Mouse (Mus musculus) v-Abl transformed pro-B cells (cell line): ENCODE data around the gene Pcdh7.

Source experiments
- in situ Hi-C, 2 experiments: fragments of 400-800 bp; cut with MboI; formaldehyde crosslinking; loops; one replicate each; pipeline ENCODE4 v1.15.1; 2025; ENCODE audit not compliant: unreplicated experiment in 2 of 2

The Pcdh7 gene

DNA sequence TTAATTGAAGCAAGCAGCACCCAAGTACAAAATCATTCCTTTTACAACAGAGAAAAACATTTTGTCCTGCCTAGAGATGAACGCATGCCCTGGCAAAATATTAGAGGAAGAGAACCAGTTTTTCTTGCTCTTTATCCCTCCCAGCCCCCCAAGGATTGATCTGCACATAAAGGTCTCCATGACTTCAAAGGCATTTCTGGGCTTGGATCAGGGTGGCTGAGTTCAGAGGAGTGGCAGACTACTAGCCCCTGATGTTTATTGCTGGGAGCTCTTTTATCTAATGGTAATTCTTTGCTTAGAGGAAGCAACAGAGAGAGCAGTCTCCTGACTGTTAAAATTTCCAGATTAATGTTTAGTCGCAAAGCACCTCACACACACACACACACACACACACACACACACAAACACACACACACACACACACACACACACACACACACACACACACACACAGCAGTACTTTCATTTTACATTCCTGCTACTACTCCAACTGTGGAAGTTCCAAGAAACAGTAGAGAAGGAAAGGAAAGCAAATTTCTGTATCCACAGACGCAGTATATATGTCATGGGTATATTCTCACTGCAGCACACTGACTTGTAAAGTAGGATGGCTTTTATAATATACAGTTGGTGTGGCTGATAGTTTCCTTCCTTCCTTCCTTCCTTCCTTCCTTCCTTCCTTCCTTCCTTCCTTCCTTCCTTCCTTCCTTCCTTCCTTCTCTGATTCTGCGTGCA is 71.2 kb downstream of the Pcdh7 start:
- in situ Hi-C loops = no loop called here

DNA sequence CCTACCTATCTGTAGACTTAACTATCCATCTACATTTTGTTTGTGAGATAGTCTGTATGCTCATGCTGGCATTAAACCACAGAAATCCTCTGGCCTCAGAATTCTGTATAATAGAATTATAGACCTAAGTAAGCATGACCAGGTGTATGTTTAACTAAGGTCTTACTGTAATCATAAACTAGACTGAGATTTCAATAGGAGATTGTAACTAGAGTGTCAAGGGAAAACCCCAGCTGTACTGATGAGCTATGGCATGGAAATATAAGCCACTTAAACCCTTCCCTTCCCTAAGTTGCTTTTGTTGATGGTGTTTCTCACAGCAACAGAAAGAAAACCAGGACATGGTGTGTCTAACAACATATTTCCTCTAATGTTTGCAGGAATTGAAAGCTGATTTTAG is 78.6 kb downstream of the Pcdh7 start:
- in situ Hi-C loops = no loop called here

DNA sequence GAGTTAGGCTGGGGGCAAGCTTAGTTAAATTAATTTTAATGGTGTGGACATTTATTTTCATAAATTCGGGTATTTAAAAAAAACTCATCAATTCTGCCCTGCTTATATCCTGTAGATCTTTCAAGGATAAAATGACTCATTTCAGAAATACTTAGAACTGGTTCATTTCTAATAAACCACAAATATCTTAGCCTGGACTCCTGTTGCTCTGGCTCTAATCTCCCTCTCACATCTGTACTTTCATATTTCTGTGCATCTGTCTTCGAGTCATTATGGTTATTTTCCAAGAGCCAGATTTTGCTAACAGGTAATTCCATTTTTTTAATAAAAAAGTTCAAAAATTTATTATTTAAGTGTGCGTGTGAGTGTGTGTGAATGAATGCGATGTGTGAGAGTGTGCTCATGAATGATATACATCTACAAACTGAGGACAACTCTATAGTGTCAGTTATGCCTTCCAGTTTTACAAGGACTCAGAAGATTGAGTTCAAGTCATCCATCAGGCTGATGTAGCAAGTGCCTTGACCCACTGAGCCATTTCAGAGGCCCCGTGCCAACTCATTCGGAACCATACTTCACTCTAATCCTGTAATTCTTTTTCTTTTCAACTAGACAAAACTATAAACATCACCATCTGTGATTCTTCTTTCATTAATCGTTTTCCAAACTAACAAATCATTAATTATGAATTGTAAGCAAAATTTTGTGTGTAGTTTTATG is 80.3 kb downstream of the Pcdh7 start:
- in situ Hi-C loops = no loop called here

DNA sequence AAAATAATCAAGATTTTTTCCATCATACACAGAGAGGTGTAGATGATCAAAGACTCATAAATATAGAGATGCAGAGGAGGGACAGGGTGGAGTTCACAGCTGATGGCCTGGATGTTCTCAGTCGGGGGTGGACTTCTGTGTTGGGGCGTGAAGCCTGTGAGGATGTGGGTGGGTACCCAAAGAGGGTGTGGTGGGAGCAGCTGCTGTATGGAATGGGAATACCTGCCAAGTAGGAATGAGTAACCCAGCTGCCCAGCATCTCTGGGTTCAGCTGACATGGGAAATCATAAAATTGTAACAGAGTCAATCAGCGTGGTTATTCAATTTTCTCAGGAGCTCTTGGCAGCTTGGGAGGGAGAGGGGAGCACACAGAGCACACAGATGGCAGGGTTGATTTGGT is 85.3 kb downstream of the Pcdh7 start:
- in situ Hi-C loops = no loop called here

DNA sequence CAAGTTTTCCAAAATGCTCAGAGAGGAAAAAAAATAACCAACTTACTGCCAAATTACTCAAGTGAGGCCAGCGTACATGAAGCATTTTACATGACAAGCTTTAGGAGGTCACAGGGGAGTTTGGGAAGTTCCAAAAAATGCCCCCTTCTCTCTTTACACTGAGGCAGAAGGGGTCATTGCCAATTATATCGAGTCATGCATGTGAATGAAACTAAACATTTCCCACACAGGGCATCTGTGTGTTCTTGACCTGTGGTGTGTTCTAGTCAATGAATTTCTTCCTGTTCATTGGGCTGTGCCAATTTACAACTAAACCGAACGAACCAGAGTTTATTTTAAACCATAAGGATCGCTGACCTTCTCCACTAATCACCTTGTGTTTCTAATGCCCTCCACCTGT is 86.1 kb downstream of the Pcdh7 start:
- in situ Hi-C loops = no loop called here

DNA sequence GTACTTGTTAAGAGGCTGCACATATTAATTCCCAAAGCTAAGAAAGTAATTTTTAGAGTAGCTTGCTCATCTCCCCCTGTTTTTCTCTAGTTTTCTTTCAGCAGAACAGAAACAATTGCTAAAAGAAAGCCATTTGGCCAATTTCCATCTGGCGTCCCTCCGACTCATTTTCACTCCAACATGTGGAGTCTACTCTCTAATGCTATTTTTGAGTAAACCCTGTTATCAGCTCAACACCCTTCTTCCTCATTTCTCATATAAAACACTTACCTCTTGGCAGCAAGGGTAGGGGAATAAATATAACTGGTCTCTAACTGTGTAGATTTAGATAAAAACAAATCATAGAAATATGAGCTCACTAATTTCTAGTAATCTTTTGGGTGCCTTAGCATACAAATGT is 89.6 kb downstream of the Pcdh7 start:
- in situ Hi-C loops = no loop called here

DNA sequence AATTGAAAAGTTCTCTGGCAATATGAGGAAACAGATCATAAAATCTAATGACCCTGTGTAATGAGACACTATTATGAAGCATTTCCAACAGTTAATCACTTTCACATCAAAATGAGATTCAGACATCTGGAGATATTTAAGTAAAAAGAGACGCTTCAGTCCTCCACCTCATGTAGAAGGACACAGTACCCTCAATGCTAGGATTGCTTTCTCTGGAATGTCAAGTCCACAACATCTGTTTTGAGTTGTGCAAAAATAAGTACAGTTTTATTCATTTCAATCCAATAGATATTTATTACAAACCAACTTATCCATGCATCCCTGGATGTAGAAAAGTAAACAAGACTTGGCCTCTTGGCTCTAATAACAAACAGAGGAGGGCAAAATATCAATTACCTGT is 92.9 kb downstream of the Pcdh7 start:
- in situ Hi-C loops = no loop called here

DNA sequence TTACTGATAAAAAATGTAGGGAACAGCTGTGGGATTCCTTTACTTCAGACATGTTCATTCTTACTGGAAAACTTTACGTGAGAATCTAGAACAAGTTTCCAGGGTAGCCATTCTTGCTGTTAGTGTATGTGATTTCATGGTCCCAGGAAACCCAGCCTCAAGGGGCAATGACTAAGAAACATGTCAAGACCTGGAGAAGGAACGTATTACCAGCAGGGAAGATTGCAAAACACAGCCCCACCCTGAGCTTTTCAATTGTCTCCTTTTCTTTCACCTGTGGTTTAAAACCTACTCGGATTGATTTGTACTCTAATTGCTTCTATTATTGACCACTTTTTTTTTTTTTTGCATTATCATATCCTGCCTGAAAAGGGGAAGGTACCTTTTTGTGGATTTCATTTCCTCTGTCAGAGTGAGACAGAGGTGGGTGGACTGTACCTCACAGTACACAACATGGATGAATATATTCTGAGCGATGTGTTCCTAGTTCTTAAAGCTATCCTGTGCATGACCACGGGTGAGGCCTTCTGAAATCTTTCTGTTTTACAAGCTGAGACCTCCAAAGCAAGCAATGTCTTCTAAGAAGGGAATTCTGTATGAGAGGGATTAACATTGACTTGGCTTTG is 98.3 kb downstream of the Pcdh7 start:
- in situ Hi-C loops = no loop called here

DNA sequence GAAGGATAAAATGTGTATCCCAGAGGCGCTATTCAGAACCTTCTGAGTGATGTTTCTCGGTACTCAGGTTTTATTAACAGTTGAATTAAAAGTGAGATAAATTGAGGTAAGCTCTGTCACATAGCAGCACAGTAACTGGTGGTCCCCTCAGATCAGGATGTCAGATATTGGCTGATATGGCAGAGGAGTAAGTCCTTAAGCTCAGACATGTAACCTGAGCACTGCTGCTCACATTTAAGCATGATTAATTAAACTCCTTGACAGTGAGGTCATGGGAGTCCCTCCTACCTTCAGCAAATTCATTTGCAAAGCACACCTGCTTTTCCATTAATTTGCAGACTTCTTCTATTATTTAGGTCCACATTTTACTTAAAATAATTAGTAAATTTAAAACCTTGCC is 102.0 kb downstream of the Pcdh7 start:
- in situ Hi-C loops = no loop called here

DNA sequence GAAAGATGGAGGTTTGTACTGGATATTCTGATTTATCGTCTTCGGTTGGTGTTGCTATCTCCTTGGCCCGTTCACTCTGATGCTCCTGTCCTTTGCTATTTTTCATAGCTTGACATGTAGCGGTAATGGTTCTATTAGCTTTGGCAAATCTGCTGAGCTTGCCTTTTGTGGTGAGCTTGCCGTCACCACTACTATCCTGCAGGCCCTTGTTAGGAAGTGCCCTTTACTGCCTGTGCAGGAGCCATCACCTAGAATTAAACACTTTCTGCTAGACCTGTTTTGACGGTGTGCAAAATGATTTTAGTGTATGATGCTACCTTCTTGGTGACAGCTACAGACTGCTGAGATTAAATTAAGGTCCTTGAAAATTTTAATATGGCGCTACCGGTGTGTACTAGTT is 103.3 kb downstream of the Pcdh7 start:
- in situ Hi-C loops = no loop called here

DNA sequence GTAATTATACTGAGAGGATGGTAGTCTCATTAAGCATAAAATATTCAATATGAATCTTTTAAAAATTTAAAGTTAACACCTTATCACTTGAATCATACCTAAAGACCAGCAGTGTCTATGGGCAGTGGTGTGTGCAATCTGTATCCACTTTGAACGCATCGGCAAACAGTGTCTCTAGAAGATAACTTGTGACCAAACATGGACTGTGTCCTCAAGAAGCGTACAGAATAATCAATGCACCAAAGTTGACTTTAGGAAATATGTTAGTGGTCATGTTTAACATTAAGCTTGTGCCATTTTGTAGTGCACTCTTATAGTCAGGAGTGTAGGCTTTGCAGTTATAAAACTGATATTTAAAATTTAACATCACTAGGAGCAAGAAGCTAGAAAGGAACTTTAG is 110.7 kb downstream of the Pcdh7 start:
- in situ Hi-C loops = no loop called here

DNA sequence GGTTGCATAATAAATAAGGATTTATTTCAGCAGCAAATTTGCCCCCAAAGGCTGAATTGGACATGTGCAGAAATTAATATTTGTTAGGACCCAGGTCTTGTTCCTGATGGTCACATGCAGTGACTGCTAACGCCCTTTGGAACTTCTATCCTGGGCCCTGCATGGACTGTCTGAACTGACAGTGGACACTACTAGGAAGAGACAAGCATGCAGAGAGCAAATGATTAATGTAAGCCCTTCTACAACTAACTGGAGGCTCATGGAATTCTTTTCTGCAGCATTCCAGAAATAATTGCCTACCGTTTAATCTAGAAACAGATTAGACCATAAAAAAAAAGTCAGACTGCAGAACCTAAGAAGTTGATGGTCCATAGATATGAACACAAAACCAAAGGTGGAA is 119.4 kb downstream of the Pcdh7 start:
- in situ Hi-C loops = no loop called here

DNA sequence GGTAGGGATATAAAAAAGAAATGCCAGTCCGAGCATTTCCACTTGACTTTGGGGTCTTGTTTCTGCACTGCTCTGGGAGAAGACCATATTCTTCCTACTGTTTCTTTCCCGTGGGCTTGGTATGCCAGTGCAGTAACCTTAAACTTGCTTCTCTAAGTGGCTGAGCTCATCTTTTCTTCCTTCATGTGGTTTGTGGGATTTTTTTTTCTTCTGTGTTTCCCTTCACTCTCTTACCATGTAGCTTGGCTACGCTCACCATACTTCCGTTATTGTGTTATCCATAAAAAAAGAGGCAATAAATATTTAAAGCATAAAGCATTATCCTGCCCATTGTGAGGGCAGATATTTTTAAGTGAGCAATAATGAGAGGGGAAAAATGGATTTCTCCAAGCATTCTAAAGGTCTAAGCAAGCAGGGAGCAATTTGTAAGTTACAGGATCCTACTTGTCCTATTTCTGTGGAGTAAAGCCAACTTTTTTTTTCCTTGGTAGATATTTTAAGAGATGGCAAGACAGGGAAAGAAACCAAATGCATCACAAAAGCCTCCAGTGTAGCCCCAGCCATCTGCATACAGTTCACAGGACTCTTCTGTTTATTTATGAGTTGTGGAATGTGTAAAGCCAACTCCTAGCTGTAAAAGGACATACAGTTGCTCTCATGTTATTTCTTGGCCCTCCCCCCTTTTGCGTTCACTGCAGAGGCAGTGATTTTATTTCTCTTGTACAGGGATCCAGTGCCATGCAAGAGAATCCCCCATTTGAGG is 123.8 kb downstream of the Pcdh7 start:
- in situ Hi-C loops = no loop called here

DNA sequence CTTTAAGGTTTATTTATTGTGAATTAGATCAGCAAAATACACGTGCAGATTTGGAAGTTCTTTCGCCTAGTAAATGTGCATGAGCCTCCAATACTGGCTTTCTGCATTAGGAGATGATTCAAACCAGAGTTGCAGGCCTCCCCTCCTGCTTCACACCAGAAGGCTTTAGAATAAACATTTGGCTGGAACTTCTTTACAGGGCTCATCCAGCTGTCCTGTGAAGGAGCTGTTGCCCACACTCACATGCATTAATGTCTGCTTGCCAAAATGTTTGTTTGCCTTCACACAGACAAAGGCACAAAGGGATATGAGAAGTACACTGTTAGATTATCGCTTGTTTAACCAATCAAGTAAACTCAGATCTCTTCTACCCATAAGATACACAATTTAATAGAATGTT is 129.7 kb downstream of the Pcdh7 start:
- in situ Hi-C loops = no loop called here

DNA sequence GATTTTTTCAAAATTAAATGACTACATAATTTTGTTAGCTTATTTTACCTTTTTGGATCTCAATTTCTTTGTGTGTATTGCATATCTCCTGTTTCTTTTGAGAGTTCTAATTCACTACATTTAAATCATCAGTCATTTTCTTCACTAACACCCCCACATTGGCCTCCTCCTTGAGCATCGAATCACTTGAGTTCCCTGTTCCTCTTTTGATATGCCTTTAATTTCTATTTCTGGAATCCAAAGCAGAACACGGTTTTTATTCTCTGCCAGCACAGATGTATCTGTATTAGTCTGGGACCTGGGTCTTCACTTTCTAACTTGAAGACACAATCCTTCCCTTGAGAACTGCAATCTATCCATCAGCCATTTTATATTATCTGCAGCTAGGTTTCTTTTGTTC is 132.3 kb downstream of the Pcdh7 start:
- in situ Hi-C loops = no loop called here

DNA sequence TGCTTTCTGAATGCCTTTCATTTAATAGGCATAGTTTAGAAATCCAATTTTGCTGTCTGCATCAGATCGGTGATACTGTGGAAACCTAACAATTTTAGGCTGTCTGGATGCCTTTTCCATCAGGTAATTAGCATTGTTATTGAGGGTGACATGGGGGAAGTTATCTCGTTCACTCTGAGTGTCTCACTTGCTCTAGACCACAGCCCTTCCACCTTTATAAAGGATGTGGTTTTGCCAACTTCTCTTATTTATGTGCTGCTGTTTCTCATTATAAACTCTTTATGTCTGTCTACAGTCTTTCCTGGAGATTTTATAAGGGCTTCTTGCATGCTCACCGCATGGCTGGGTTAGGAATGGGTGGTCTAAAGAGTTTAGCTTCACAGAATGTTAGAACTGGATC is 139.5 kb downstream of the Pcdh7 start:
- in situ Hi-C loops = no loop called here

DNA sequence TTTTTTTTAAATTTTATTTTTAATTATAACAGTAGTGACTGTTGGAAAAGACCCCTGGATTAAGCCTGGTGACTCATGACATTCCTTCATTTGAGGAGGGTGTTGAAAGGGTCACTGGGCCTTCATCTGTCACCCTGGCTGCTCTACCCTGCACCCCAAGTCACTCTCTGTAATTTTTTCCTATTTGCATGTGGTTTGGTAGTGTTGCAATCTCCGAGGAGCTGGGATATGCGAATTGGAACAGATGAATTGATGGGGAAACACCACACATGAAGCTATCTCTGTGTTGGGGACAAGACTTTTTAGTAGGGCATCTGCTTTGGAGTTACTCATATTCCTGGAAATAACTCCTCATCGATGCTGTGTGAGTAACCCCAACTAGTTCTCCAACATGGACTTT is 146.5 kb downstream of the Pcdh7 start:
- in situ Hi-C loops = no loop called here

DNA sequence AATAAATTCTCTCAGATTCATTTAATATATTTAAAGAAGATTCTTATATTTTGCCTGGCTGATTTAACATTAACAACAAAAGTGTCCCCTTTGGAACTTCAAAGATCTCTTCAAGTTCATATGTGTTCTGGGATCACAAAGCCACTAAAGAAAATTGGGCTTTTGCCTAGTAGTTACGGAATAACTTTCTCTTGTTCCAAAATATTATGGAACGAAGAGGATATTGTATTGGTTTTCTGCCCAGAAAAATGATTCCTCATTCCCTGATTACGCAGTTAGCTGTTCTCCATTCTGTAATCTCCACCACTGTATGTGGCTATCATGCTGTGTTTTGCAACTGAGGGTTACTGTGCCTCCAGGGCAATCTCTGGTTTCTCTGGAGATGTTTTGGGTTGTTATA is 147.5 kb downstream of the Pcdh7 start:
- in situ Hi-C loops = no loop called here

DNA sequence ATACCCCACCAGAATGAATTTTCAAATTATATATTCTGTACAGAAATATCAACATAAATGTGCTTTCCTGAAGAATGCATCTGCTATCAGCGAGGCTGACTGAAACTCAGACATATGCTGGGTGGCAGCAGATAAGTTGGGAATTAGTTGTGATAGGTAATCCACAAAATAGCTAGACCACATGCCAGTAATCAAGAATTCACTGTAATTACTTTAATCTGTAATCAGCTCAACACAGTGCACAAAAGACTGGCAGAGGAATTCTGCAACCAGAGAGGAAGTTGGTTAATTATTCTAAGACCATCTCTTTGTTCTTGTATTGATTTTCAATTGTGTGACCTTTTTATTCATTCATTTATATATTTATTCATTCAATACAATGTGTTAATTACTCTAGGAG is 148.3 kb downstream of the Pcdh7 start:
- in situ Hi-C loops = no loop called here

DNA sequence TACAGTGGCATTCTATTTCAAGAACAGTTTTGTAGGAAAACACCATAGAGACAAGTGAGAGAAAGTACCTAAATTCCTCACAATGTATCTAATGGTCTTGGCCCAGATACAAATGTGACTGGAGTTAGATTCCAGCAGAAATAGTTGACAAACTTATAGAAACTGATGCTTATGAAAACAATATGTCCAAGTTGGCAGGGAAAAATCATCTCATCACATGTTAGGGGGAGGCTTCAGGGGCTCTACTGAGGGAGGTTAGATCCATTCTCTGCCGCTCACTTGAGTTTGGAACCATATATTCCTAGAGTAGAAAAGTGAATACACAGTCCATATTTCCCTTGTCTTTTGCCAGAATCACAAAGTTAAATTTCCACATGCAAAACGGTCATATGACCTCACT is 150.1 kb downstream of the Pcdh7 start:
- in situ Hi-C loops = no loop called here

DNA sequence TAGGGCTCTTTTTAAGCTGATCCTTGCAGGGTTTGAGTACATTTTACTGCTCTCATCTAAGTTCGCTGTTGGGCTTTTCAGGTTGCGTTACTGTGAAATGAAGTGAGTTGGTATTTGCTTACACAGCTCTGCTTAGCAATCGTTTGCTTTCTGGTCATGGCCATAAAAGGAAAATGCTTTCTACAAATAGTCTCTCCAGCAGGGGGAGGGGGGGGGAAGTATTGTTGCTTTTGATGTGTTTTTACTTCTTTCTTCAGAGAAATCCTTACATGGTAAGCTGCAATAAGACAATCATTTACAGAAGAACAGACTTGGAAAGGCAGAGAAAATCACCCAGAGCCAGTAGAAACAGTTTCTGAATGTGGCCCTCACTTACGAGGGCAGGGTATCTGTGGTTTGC is 150.9 kb downstream of the Pcdh7 start:
- in situ Hi-C loops = no loop called here
